Mouse (Mus musculus) ES-Bruce4 (cell line): ENCODE measurements around the gene Akap14.

ENCODE experiments used
- CTCF ChIP-seq: IDR thresholded peaks from one replicate; pipeline ENCODE4 v1.8.1; 2011; ENCODE audit warnings: low read depth, low read length
- EP300 ChIP-seq: IDR thresholded peaks from 2 replicates; pipeline ENCODE4 v1.6.1; 2011; ENCODE audit warnings: low read depth, low read length; ENCODE audit not compliant: insufficient read depth
- POLR2A ChIP-seq: IDR thresholded peaks from one replicate; pipeline ENCODE4 v1.8.1; 2011; ENCODE audit warnings: low read length; ENCODE audit not compliant: insufficient read depth

DNA sequence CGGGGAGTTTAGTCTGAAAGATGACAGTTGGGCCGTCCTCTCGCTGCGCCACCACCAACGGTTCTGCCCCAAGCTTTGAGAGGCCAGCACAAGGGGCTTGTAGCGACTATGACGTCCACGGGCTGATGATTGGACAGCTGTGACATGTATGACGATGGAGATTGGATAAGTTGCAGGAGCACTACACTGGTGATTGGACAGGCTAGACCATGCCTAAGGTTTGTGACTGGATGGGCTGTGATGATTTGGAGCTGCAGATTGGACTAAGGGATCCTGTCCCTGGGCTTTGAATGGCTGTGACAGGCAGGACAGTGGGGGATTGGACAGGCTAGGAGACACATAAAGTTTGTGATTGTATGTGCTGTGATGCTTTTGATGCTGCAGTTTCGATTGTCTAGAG lies 42.3 kb upstream of the Akap14 start, which contains the start of gene Gm9:
- TF ChIP-seq EP300 (no peak), CTCF (no peak), POLR2A (no peak)
